Mouse (Mus musculus): ENCODE data around the gene Nlgn1. TPM values are rescaled to one million over a fixed set of nuclear protein-coding genes. Genes with fewer than 3 reads are reported as not detected.

Gene Nlgn1
- polyA plus RNA-seq, 1 experiment = not detected

- DNase-seq (ENCODE audit: low read depth in 1 of 2, low spot score in 2 of 2) = no peak
- Histone ChIP-seq H3K4me1 (ENCODE audit: control insufficient read depth, insufficient read depth, insufficient read length) (no peaks in the 10 kb centered on the region), H3K27me3 (ENCODE audit: control insufficient read depth, insufficient read depth, low read length) (no peaks in the 10 kb centered on the region), H3K4me3 (ENCODE audit: extremely low read depth, insufficient read depth, insufficient read length) (no peak overlapping the region), H3K27ac (ENCODE audit: insufficient read depth, low read length) (no peak overlapping the region), H3K36me3 (ENCODE audit: control insufficient read depth, insufficient read depth, low read length) (no peaks in the 10 kb centered on the region)
- 65% methylated on average over 3 of the region's 3 CpGs for WGBS
- no peak for TF ChIP-seq CTCF (IDR thresholded peaks at IDR 0.05; ENCODE audit: extremely low read depth, insufficient read depth, insufficient read length, insufficient replicate concordance)
- no peak for TF ChIP-seq POLR2A (IDR thresholded peaks at IDR 0.05; ENCODE audit: low read depth, low read length)
Measured at GRCm38 (mm10) chr3:26146174-26146573, 186.1 kb downstream of the Nlgn1 start.

- Histone ChIP-seq H3K4me1 (ENCODE audit: control insufficient read depth, insufficient read depth, insufficient read length) (no peaks in the 10 kb centered on the region), H3K36me3 (ENCODE audit: control insufficient read depth, insufficient read depth, low read length) (no peaks in the 10 kb centered on the region), H3K27ac (ENCODE audit: insufficient read depth, low read length) (no peak overlapping the region), H3K27me3 (ENCODE audit: control insufficient read depth, insufficient read depth, low read length) (no peaks in the 10 kb centered on the region), H3K4me3 (ENCODE audit: extremely low read depth, insufficient read depth, insufficient read length) (no peak overlapping the region)
- DNase-seq (ENCODE audit: low read depth in 1 of 2, low spot score in 2 of 2) = no peak
- WGBS = 87% methylated on average over 5 of the region's 5 CpGs
- no peak for TF ChIP-seq POLR2A (IDR thresholded peaks at IDR 0.05; ENCODE audit: low read depth, low read length)
- no peak for TF ChIP-seq CTCF (IDR thresholded peaks at IDR 0.05; ENCODE audit: extremely low read depth, insufficient read depth, insufficient read length, insufficient replicate concordance)
Measured at GRCm38 (mm10) chr3:26145441-26145840, 186.8 kb downstream of the Nlgn1 start.

- Histone ChIP-seq H3K27me3 (ENCODE audit: control insufficient read depth, insufficient read depth, low read length) (no peaks in the 10 kb centered on the region), H3K4me3 (ENCODE audit: extremely low read depth, insufficient read depth, insufficient read length) (no peak overlapping the region), H3K4me1 (ENCODE audit: control insufficient read depth, insufficient read depth, insufficient read length) (no peaks in the 10 kb centered on the region), H3K27ac (ENCODE audit: insufficient read depth, low read length) (no peak overlapping the region), H3K36me3 (ENCODE audit: control insufficient read depth, insufficient read depth, low read length) (no peaks in the 10 kb centered on the region)
- TF ChIP-seq CTCF (IDR thresholded peaks at IDR 0.05; ENCODE audit: extremely low read depth, insufficient read depth, insufficient read length, insufficient replicate concordance) (no peak), POLR2A (IDR thresholded peaks at IDR 0.05; ENCODE audit: low read depth, low read length) (no peak)
- WGBS = 84% methylated on average over 3 of the region's 3 CpGs
- DNase-seq (ENCODE audit: low read depth in 1 of 2, low spot score in 2 of 2) = no peak
Measured at GRCm38 (mm10) chr3:26141590-26141989, 190.7 kb downstream of the Nlgn1 start.

- Histone ChIP-seq H3K27ac (ENCODE audit: insufficient read depth, low read length) (no peak overlapping the region), H3K4me3 (ENCODE audit: extremely low read depth, insufficient read depth, insufficient read length) (no peak overlapping the region), H3K4me1 (ENCODE audit: control insufficient read depth, insufficient read depth, insufficient read length) (no peaks in the 10 kb centered on the region), H3K27me3 (ENCODE audit: control insufficient read depth, insufficient read depth, low read length) (no peaks in the 10 kb centered on the region), H3K36me3 (ENCODE audit: control insufficient read depth, insufficient read depth, low read length) (no peaks in the 10 kb centered on the region)
- no peak for DNase-seq (ENCODE audit: low read depth in 1 of 2, low spot score in 2 of 2)
- 56% methylated on average over 9 of the region's 9 CpGs for WGBS
- TF ChIP-seq POLR2A (IDR thresholded peaks at IDR 0.05; ENCODE audit: low read depth, low read length) (no peak), CTCF (IDR thresholded peaks at IDR 0.05; ENCODE audit: extremely low read depth, insufficient read depth, insufficient read length, insufficient replicate concordance) (no peak)
Measured at GRCm38 (mm10) chr3:26134839-26135651, 197.2 kb downstream of the Nlgn1 start.

- Histone ChIP-seq H3K4me1 (ENCODE audit: control insufficient read depth, insufficient read depth, insufficient read length) (no peaks in the 10 kb centered on the region), H3K27ac (ENCODE audit: insufficient read depth, low read length) (no peak overlapping the region), H3K36me3 (ENCODE audit: control insufficient read depth, insufficient read depth, low read length) (no peaks in the 10 kb centered on the region), H3K27me3 (ENCODE audit: control insufficient read depth, insufficient read depth, low read length) (no peaks in the 10 kb centered on the region), H3K4me3 (ENCODE audit: extremely low read depth, insufficient read depth, insufficient read length) (no peak overlapping the region)
- WGBS = 82% methylated on average over 2 of the region's 2 CpGs
- TF ChIP-seq CTCF (IDR thresholded peaks at IDR 0.05; ENCODE audit: extremely low read depth, insufficient read depth, insufficient read length, insufficient replicate concordance) (no peak), POLR2A (IDR thresholded peaks at IDR 0.05; ENCODE audit: low read depth, low read length) (no peak)
- no peak for DNase-seq (ENCODE audit: low read depth in 1 of 2, low spot score in 2 of 2)
Measured at GRCm38 (mm10) chr3:26130919-26131318, 201.3 kb downstream of the Nlgn1 start.

GRCm38 (mm10) chr3:26129455-26129854 is 202.8 kb downstream of the Nlgn1 start:
- H3K4me1 ChIP-seq (ENCODE audit: control insufficient read depth, insufficient read depth, insufficient read length) = no peaks in the 10 kb centered on the region
- no peak for TF ChIP-seq CTCF (IDR thresholded peaks at IDR 0.05; ENCODE audit: extremely low read depth, insufficient read depth, insufficient read length, insufficient replicate concordance)
- no peak for TF ChIP-seq POLR2A (IDR thresholded peaks at IDR 0.05; ENCODE audit: low read depth, low read length)
- no peaks in the 10 kb centered on the region for H3K27me3 ChIP-seq (ENCODE audit: control insufficient read depth, insufficient read depth, low read length)
- H3K36me3 ChIP-seq (ENCODE audit: control insufficient read depth, insufficient read depth, low read length) = no peaks in the 10 kb centered on the region
- 78% methylated on average over 6 of the region's 6 CpGs for WGBS
- DNase-seq (ENCODE audit: low read depth in 1 of 2, low spot score in 2 of 2) = no peak
- no peak overlapping the region for H3K4me3 ChIP-seq (ENCODE audit: extremely low read depth, insufficient read depth, insufficient read length)
- H3K27ac ChIP-seq (ENCODE audit: insufficient read depth, low read length) = no peak overlapping the region

- DNase-seq (ENCODE audit: low read depth in 1 of 2, low spot score in 2 of 2) = no peak
- TF ChIP-seq POLR2A (IDR thresholded peaks at IDR 0.05; ENCODE audit: low read depth, low read length) = no peak
- TF ChIP-seq CTCF (IDR thresholded peaks at IDR 0.05; ENCODE audit: extremely low read depth, insufficient read depth, insufficient read length, insufficient replicate concordance) = no peak
- Histone ChIP-seq H3K27ac (ENCODE audit: insufficient read depth, low read length) (no peak overlapping the region), H3K27me3 (ENCODE audit: control insufficient read depth, insufficient read depth, low read length) (no peaks in the 10 kb centered on the region), H3K4me3 (ENCODE audit: extremely low read depth, insufficient read depth, insufficient read length) (no peak overlapping the region), H3K36me3 (ENCODE audit: control insufficient read depth, insufficient read depth, low read length) (no peaks in the 10 kb centered on the region), H3K4me1 (ENCODE audit: control insufficient read depth, insufficient read depth, insufficient read length) (no peaks in the 10 kb centered on the region)
- 86% methylated on average over 1 of the region's 1 CpGs for WGBS
Measured at GRCm38 (mm10) chr3:26117071-26117470, 215.2 kb downstream of the Nlgn1 start.
